Comparison of ENCODE assay signal across 8 mouse cellular contexts in the genomic region with DNA sequence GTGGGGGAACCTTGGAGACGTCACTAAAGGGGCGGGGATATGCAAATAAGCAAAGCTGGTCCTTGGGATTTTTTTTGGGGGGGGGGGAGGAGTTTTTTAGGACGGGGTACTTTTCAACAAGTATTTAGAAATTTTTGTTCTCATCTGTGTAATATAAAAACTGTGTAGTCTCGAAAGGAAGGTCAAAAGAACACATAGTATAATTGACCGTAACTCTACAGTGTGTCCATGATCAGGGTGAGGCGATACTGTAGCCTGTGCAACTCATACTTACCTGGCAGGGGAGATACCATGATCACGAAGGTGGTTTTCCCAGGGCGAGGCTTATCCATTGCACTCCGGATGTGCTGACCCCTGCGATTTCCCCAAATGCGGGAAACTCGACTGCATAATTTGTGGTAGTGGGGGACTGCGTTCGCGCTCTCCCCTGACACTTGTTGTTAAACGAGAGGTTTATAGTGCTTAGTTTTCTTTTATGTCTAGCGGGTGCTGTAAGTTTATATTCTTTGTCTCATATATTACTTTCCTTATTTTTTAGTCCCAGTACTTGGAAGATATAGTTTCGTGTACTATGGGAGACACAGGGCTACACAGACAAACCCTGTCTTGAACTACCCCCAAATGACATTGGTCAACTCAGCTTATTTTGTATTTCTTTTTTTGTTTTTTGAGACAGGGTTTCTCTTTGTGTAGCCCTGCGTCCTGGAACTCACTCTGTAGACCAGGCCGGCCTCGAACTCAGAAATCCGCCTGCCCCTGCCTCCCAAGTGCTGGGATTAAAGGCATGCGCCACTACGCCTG. TPM values are rescaled to one million over a fixed set of nuclear protein-coding genes. Genes with fewer than 3 reads are reported as not detected.
DNase-seq lines count a peak whose midpoint lies in the region; ATAC-seq and TF ChIP-seq lines count a peak whose summit lies in the region.
"Not testable (repeated sequence)": the region's sequence is repeated elsewhere in the genome, so short reads cannot be mapped to it uniquely, and the experiment has no call there.

No protein-coding gene starts in this region.

- H3K79me3 ChIP-seq in C2C12 (ENCODE audit: low read depth): not testable (repeated sequence)

- H3K4me3 ChIP-seq in C2C12 (ENCODE audit: insufficient read depth, poor library complexity, severe bottlenecking): peak overlapping the region; percentile 11
- peak overlapping the region; percentile 67 for H3K4me3 ChIP-seq in erythroblast, embryonic 14.5 days (replicated peaks)
- H3K4me3 ChIP-seq in heart, embryonic 12.5 days: peak overlapping the region; percentile 47
- peak overlapping the region; percentile 49 for H3K4me3 ChIP-seq in kidney, embryonic 16.5 days (ENCODE audit: low read length)

- peaks cover 55% of the 10 kb centered on the region for H3K4me1 ChIP-seq in erythroblast, embryonic 14.5 days (ENCODE audit: control insufficient read depth)
- not testable (repeated sequence) for H3K4me1 ChIP-seq in heart, embryonic 12.5 days (replicated peaks); kidney, embryonic 16.5 days (ENCODE audit: insufficient read depth, low read length)

- H3K9ac ChIP-seq in heart, embryonic 12.5 days: peak overlapping the region; percentile 51
- peak overlapping the region; percentile 67; the same call in 1 of the 2 replicates for H3K9ac ChIP-seq in kidney, embryonic 16.5 days (replicated peaks; ENCODE audit: low read length)

- not testable (repeated sequence) for H3K79me2 ChIP-seq in C2C12 (ENCODE audit: control insufficient read depth, insufficient read depth)

- peak overlapping the region; percentile 59 for H3K4me2 ChIP-seq in heart, embryonic 12.5 days
- H3K4me2 ChIP-seq in kidney, embryonic 16.5 days (replicated peaks; ENCODE audit: low read depth, low read length): peak overlapping the region; percentile 58

- H3K27ac ChIP-seq in heart, embryonic 12.5 days (ENCODE audit: poor library complexity, severe bottlenecking): peak overlapping the region; percentile 49
- H3K27ac ChIP-seq in kidney, embryonic 16.5 days (ENCODE audit: low read length): peak overlapping the region; percentile 81

- under 1% methylated on average over 24 of the region's 24 CpGs for WGBS in heart, embryonic 12.5 days
- WGBS in kidney, embryonic 16.5 days: under 1% methylated on average over 23 of the region's 24 CpGs

- H3ac ChIP-seq in C2C12 (ENCODE audit: control insufficient read depth, insufficient read length, low read depth): not testable (repeated sequence)

- peak; percentile 97 for DNase-seq in brain, embryonic 14.5 days (ENCODE audit: low read depth)
- DNase-seq in liver: peak; percentile 80
- peak; percentile 63 to 75 for DNase-seq in monocyte, adult 2 months (ENCODE audit: low read depth in 1 of 2, low spot score in 2 of 2)
- DNase-seq in spleen, postnatal 14 days (ENCODE audit: low spot score in 2 of 2): peak; percentile 60 to 82

- ATAC-seq in heart, embryonic 12.5 days (ENCODE audit: insufficient number of reproducible peaks, low FRiP score): peak; percentile 88
- ATAC-seq in kidney, embryonic 16.5 days (ENCODE audit: low FRiP score, low TSS enrichment): peak; percentile 94

- not testable (repeated sequence) for TF ChIP-seq CTCF in C2C12 (IDR thresholded peaks at IDR 0.05; ENCODE audit: control insufficient read depth, insufficient read depth, insufficient read length); brain, embryonic 14.5 days (IDR thresholded peaks at IDR 0.05; ENCODE audit: borderline replicate concordance, extremely low read depth, insufficient read depth, insufficient read length)

- not testable (repeated sequence) for H3K27me3 ChIP-seq in C2C12 (ENCODE audit: control insufficient read depth, insufficient read depth, insufficient read length); erythroblast, embryonic 14.5 days (ENCODE audit: control insufficient read depth); heart, embryonic 12.5 days (replicated peaks); kidney, embryonic 16.5 days (ENCODE audit: insufficient read depth, low read length)

- H3K36me3 ChIP-seq in C2C12 (ENCODE audit: control insufficient read depth, insufficient read depth); erythroblast, embryonic 14.5 days (ENCODE audit: control insufficient read depth); heart, embryonic 12.5 days; kidney, embryonic 16.5 days (ENCODE audit: insufficient read depth, low read length): not testable (repeated sequence)

- not testable (repeated sequence) for H3K9me3 ChIP-seq in erythroblast, embryonic 14.5 days (ENCODE audit: control insufficient read depth, low read length); heart, embryonic 12.5 days (replicated peaks); kidney, embryonic 16.5 days (ENCODE audit: low read length)

- TF ChIP-seq POLR2A in brain, embryonic 14.5 days (IDR thresholded peaks at IDR 0.05; ENCODE audit: borderline replicate concordance, extremely low read depth, insufficient read depth, insufficient read length, poor library complexity, severe bottlenecking): peak; percentile 95; the same call in 1 of the 2 replicates

TF ChIP-seq in C2C12, 6 proteins besides CTCF, POLR2A, EP300 and RAD21:
- TF ChIP-seq CEBPB (IDR thresholded peaks at IDR 0.05; ENCODE audit: low read depth) (peak; percentile 66), MAX (IDR thresholded peaks at IDR 0.05) (peak; percentile 11)

RNA-seq across cellular contexts. Expression of gene Tex14, which starts 21.8 kb away (rescaled TPM):
- polyA plus RNA-seq in C2C12 (2012; fragmentation: generic; extraction: Trizol): not detected
- 0.32 and 1.1 TPM in 2 replicates for polyA plus RNA-seq in brain, embryonic 14.5 days (2012; rRNA removed)
- not detected in 2 replicates for polyA plus RNA-seq in erythroblast, embryonic 14.5 days (2012)
- polyA plus RNA-seq in heart, embryonic 12.5 days (2016; fragmentation: Nextera tagmentation; extraction: Ambion mirVana): 0.27 and 0.45 TPM in 2 replicates
- polyA plus RNA-seq in kidney, embryonic 16.5 days (2015; fragmentation: Nextera tagmentation; extraction: Ambion mirVana): 0.31 and 0.76 TPM in 2 replicates

RNA-seq across cellular contexts. Expression of gene Rad51c, which starts 21.9 kb away (rescaled TPM):
- 4.0 TPM for polyA plus RNA-seq in C2C12 (2012; fragmentation: generic; extraction: Trizol)
- polyA plus RNA-seq in brain, embryonic 14.5 days (2012; rRNA removed): 5.9 and 7.6 TPM in 2 replicates
- polyA plus RNA-seq in erythroblast, embryonic 14.5 days (2012): 0.73 and 0.96 TPM in 2 replicates
- polyA plus RNA-seq in heart, embryonic 12.5 days (2016; fragmentation: Nextera tagmentation; extraction: Ambion mirVana): 10.8 and 11.5 TPM in 2 replicates
- polyA plus RNA-seq in kidney, embryonic 16.5 days (2015; fragmentation: Nextera tagmentation; extraction: Ambion mirVana): 7.9 and 8.7 TPM in 2 replicates

Comparison
In these comparisons a context has a peak if more than half of its experiments do, and no peak if none do; other contexts are left out.
1. Peak in every context shown above with its lines: DNase-seq, ATAC-seq, H3K4me3 ChIP-seq and H3K27ac ChIP-seq.
2. H3K4me3 ChIP-seq: peak in every context shown above with its lines; median percentile 67 in erythroblast, embryonic 14.5 days; 49 in kidney, embryonic 16.5 days; 47 in heart, embryonic 12.5 days; 11 in C2C12.